Mouse (Mus musculus) right cerebral cortex, postnatal 10 days (tissue): ENCODE results near the gene Tbc1d13.
A peak's percentile ranks its signal among the peaks of the same experiment; 100 is the strongest.
"Not testable (repeated sequence)": the region's sequence is repeated elsewhere in the genome, so short reads cannot be mapped to it uniquely, and the experiment has no call there.

Source experiments
- DNase-seq, 2 experiments: peaks; one replicate each; pipeline ENCODE4 v3.0.0; 2021; ENCODE audit warnings: low spot score in 2 of 2

Tbc1d13 gene

GRCm38 (mm10) chr2:30177700-30178675 is 44.4 kb downstream of the Tbc1d13 start, which contains the start of gene Spout1:
Gene Spout1 (minus strand): TSS chr2:30178459.
- peak; percentile 99 for DNase-seq

GRCm38 (mm10) chr2:30178711-30179110 is 45.2 kb downstream of the Tbc1d13 start:
- DNase-seq, result not testable (repeated sequence)

GRCm38 (mm10) chr2:30182424-30182823 is 48.9 kb downstream of the Tbc1d13 start:
- no peak for DNase-seq

GRCm38 (mm10) chr2:30183721-30184120 is 50.2 kb downstream of the Tbc1d13 start:
- DNase-seq, result no peak

- DNase-seq, result no peak
Measured at GRCm38 (mm10) chr2:30185276-30185675, 51.7 kb downstream of the Tbc1d13 start.

- no peak for DNase-seq
Measured at GRCm38 (mm10) chr2:30185681-30186080, 52.1 kb downstream of the Tbc1d13 start.

GRCm38 (mm10) chr2:30191790-30192580 is 58.4 kb downstream of the Tbc1d13 start:
- DNase-seq, result no peak

GRCm38 (mm10) chr2:30194656-30195055 is 61.1 kb downstream of the Tbc1d13 start:
- DNase-seq, result no peak

- no peak for DNase-seq
Measured at GRCm38 (mm10) chr2:30198021-30198420, 64.5 kb downstream of the Tbc1d13 start.

GRCm38 (mm10) chr2:30199984-30200383 is 66.4 kb downstream of the Tbc1d13 start:
- DNase-seq, result no peak

GRCm38 (mm10) chr2:30200388-30200925 is 66.9 kb downstream of the Tbc1d13 start:
- DNase-seq, result no peak
